Mouse (Mus musculus): ENCODE results near the gene Mob3b. TPM values are rescaled to one million over a fixed set of nuclear protein-coding genes. Genes with fewer than 3 reads are reported as not detected.
"Not testable (repeated sequence)": the region's sequence is repeated elsewhere in the genome, so short reads cannot be mapped to it uniquely, and the experiment has no call there.

Mob3b gene
- polyA plus RNA-seq, 1 experiment from 2014 or later, result 9.3 TPM

DNA sequence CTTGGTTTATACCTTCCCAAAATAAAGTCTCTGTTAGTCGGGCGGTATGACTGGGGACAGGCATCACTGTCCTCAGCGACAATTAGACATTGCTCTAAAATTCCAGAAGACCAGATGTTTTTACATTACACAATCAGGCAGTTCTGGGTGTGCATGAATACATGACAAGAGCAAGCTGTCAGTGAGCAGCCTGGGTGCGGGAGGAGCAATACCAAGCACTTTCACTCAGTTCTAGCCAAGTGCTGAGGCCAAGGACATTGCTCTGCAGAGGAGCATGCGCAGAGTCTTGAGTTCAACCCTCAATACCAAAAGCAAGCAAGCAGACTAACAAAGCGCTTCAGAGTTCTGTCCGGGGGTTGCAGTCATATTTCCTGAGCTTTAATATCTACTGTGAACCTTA, 249.2 kb downstream of the Mob3b start:
- no peak overlapping the region for H3K4me2 ChIP-seq (ENCODE audit: low read depth)
- H3K27ac ChIP-seq (ENCODE audit: low read depth, low read length), result no peak overlapping the region
- H3K27me3 ChIP-seq (ENCODE audit: control insufficient read depth, insufficient read depth, low read length), result no peaks in the 10 kb centered on the region
- no peak overlapping the region for H3K4me3 ChIP-seq (ENCODE audit: low read depth, low read length)
- ATAC-seq (ENCODE audit: insufficient read depth, low FRiP score, low TSS enrichment) (no peak), DNase-seq (ENCODE audit: low spot score) (no peak)
- 93% methylated on average over 7 of the region's 7 CpGs for WGBS
- no peaks in the 10 kb centered on the region for H3K36me3 ChIP-seq (ENCODE audit: control insufficient read depth, insufficient read depth, low read length)
- no peak overlapping the region for H3K9ac ChIP-seq (ENCODE audit: low read length)
- H3K9me3 ChIP-seq (ENCODE audit: control insufficient read depth, low read length), result no peaks in the 10 kb centered on the region
- no peaks in the 10 kb centered on the region for H3K4me1 ChIP-seq (ENCODE audit: control insufficient read depth, insufficient read depth, low read length)

DNA sequence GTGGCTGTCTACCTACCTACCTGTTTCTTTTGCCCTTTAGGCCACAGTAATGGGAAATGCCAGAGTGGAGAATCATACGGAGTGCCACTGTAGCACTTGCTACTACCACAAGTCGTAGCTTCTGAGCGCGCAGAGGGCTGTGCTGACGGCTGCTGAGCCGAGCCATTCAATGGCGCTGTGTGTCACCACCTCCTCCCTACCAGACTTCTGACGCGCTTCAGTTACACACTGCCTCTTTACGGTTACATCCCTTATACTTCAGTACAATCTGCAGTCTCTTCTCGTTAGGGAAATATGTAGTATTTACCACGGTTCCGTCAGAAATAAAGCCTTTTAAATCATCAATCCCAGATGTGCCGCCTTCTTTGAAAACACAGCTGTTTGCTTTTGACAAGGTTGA, 250.3 kb downstream of the Mob3b start:
- Histone ChIP-seq H3K4me3 (ENCODE audit: low read depth, low read length) (no peak overlapping the region), H3K27ac (ENCODE audit: low read depth, low read length) (no peak overlapping the region), H3K9ac (ENCODE audit: low read length) (no peak overlapping the region), H3K4me2 (ENCODE audit: low read depth) (no peak overlapping the region), H3K36me3 (ENCODE audit: control insufficient read depth, insufficient read depth, low read length) (no peaks in the 10 kb centered on the region), H3K4me1 (ENCODE audit: control insufficient read depth, insufficient read depth, low read length) (no peaks in the 10 kb centered on the region), H3K9me3 (ENCODE audit: control insufficient read depth, low read length) (no peaks in the 10 kb centered on the region), H3K27me3 (ENCODE audit: control insufficient read depth, insufficient read depth, low read length) (no peaks in the 10 kb centered on the region)
- DNase-seq (ENCODE audit: low spot score) (no peak), ATAC-seq (ENCODE audit: insufficient read depth, low FRiP score, low TSS enrichment) (no peak)
- 57% methylated on average over 14 of the region's 14 CpGs for WGBS

DNA sequence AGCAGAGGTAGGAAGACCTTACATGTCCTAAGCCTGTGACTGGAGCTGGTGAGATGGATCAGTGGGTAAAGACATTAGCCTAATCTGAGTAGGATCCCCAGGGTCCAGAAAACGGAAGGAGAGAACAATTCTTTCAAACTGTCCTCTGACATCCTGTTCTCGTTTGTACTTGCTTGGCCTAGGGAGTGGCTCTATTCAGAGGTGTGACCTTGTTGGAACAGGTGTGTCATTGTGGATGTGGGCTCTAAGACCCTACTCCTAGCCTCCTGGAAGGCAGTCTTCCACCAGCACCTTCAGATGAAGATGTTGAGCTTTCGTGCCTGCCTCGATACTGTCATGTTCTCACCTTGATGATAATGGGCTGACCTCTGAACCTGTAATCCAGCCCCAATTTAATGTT, 251.1 kb downstream of the Mob3b start:
- H3K36me3 ChIP-seq (ENCODE audit: control insufficient read depth, insufficient read depth, low read length), result no peaks in the 10 kb centered on the region
- no peak overlapping the region for H3K27ac ChIP-seq (ENCODE audit: low read depth, low read length)
- H3K27me3 ChIP-seq (ENCODE audit: control insufficient read depth, insufficient read depth, low read length), result no peaks in the 10 kb centered on the region
- no peaks in the 10 kb centered on the region for H3K9me3 ChIP-seq (ENCODE audit: control insufficient read depth, low read length)
- no peaks in the 10 kb centered on the region for H3K4me1 ChIP-seq (ENCODE audit: control insufficient read depth, insufficient read depth, low read length)
- no peak for ATAC-seq (ENCODE audit: insufficient read depth, low FRiP score, low TSS enrichment)
- DNase-seq (ENCODE audit: low spot score), result no peak
- H3K4me3 ChIP-seq (ENCODE audit: low read depth, low read length), result no peak overlapping the region
- no peak overlapping the region for H3K9ac ChIP-seq (ENCODE audit: low read length)
- 82% methylated on average over 4 of the region's 4 CpGs for WGBS
- no peak overlapping the region for H3K4me2 ChIP-seq (ENCODE audit: low read depth)

DNA sequence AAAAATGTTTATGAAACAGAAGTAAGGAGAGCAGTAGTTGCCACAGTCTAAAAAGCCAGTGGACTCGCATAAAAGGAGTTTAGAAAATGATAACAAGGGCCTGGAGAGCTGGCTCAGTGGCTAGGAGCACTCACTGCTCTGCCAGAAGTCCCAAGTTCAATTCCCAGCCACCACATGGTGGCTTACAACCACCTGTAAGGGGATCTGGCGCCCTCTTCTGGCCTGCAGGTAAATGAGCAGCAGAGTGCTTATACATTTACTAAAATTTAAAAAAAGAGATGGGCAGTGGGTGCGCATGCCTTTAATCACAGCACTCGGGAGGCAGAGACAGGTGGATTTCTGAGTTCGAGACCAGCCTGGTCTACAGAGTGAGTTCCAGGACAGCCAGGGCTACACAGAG, 251.9 kb downstream of the Mob3b start:
- Histone ChIP-seq H3K36me3 (ENCODE audit: control insufficient read depth, insufficient read depth, low read length) (no peaks in the 10 kb centered on the region), H3K27ac (ENCODE audit: low read depth, low read length) (no peak overlapping the region), H3K4me2 (ENCODE audit: low read depth) (no peak overlapping the region), H3K9ac (ENCODE audit: low read length) (no peak overlapping the region), H3K4me3 (ENCODE audit: low read depth, low read length) (no peak overlapping the region), H3K27me3 (ENCODE audit: control insufficient read depth, insufficient read depth, low read length) (no peaks in the 10 kb centered on the region), H3K4me1 (ENCODE audit: control insufficient read depth, insufficient read depth, low read length) (no peaks in the 10 kb centered on the region), H3K9me3 (ENCODE audit: control insufficient read depth, low read length) (no peaks in the 10 kb centered on the region)
- no peak for ATAC-seq (ENCODE audit: insufficient read depth, low FRiP score, low TSS enrichment)
- whole genome bisulfite sequencing, result 58% methylated on average over 5 of the region's 5 CpGs
- DNase-seq (ENCODE audit: low spot score), result no peak

DNA sequence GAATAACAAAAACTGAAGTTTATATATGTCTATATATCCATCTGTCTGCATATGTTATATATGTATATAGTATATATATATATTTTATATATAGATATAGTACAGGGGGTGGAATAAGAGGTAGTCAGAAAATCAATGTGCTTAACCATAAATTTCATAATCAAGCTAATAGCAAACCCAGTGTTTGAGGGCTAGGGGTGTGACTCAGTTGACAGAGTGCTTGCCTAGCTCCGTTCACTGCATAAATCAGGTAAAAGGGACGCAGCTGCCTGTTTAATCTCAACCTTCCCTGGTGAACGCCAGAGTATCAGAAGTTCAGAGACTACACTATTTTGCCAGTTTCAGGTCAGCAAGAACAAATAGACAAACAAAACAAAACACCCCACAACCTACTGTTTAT, 255.7 kb downstream of the Mob3b start:
- not testable (repeated sequence) for ATAC-seq (ENCODE audit: insufficient read depth, low FRiP score, low TSS enrichment); H3K4me3 ChIP-seq (ENCODE audit: low read depth, low read length); H3K4me1 ChIP-seq (ENCODE audit: control insufficient read depth, insufficient read depth, low read length); H3K4me2 ChIP-seq (ENCODE audit: low read depth); H3K27ac ChIP-seq (ENCODE audit: low read depth, low read length); H3K27me3 ChIP-seq (ENCODE audit: control insufficient read depth, insufficient read depth, low read length); DNase-seq (ENCODE audit: low spot score); H3K9ac ChIP-seq (ENCODE audit: low read length); H3K9me3 ChIP-seq (ENCODE audit: control insufficient read depth, low read length); H3K36me3 ChIP-seq (ENCODE audit: control insufficient read depth, insufficient read depth, low read length)
- 67% methylated on average over 3 of the region's 3 CpGs for WGBS

DNA sequence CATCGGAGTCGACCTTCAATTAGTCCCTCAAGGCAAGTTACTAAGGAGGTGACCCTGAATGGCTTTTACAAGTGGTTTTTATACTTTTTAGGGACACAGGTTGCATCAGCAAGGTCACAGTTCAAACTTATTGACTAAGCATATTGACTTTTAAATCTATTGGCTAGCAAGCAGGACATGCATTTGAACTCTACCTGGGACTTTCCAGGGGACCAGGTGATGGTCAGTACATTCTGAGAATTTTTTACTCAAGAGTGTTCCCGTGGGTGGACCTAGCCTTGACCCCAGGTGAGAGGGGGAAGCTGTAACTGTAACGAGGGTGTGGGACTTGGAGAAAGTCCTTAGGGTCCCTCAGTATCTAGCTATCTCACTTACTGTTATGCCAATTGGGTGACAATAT, 256.1 kb downstream of the Mob3b start:
- Histone ChIP-seq H3K27me3 (ENCODE audit: control insufficient read depth, insufficient read depth, low read length) (no peaks in the 10 kb centered on the region), H3K27ac (ENCODE audit: low read depth, low read length) (no peak overlapping the region), H3K4me3 (ENCODE audit: low read depth, low read length) (no peak overlapping the region), H3K36me3 (ENCODE audit: control insufficient read depth, insufficient read depth, low read length) (no peaks in the 10 kb centered on the region), H3K9ac (ENCODE audit: low read length) (no peak overlapping the region), H3K4me2 (ENCODE audit: low read depth) (no peak overlapping the region), H3K9me3 (ENCODE audit: control insufficient read depth, low read length) (no peaks in the 10 kb centered on the region), H3K4me1 (ENCODE audit: control insufficient read depth, insufficient read depth, low read length) (no peaks in the 10 kb centered on the region)
- DNase-seq (ENCODE audit: low spot score) (no peak), ATAC-seq (ENCODE audit: insufficient read depth, low FRiP score, low TSS enrichment) (no peak)
- 82% methylated on average over 4 of the region's 4 CpGs for WGBS

DNA sequence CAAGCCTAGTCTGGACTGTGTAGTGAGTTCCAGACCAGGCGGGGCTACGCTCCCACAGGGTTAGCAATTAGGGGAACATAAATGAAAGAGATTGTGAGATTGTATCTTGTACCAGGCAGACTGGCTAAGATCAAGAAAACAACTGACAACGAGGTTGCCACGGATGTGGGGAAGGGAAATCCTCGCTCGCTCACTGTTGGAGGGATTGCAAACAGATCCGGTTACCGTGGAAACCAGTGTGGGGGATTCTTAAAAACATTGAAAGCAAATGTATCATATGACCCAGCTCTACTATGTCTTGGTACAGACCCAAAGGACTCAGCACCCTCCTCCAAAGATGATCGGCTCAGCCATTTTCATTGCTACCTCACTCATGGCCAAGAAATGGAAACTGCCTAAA, 257.1 kb downstream of the Mob3b start:
- H3K4me2 ChIP-seq (ENCODE audit: low read depth), result no peak overlapping the region
- no peaks in the 10 kb centered on the region for H3K27me3 ChIP-seq (ENCODE audit: control insufficient read depth, insufficient read depth, low read length)
- 74% methylated on average over 9 of the region's 9 CpGs for WGBS
- no peak for ATAC-seq (ENCODE audit: insufficient read depth, low FRiP score, low TSS enrichment)
- peak; percentile 19 for DNase-seq (ENCODE audit: low spot score)
- H3K36me3 ChIP-seq (ENCODE audit: control insufficient read depth, insufficient read depth, low read length), result no peaks in the 10 kb centered on the region
- no peaks in the 10 kb centered on the region for H3K4me1 ChIP-seq (ENCODE audit: control insufficient read depth, insufficient read depth, low read length)
- H3K4me3 ChIP-seq (ENCODE audit: low read depth, low read length), result no peak overlapping the region
- H3K9ac ChIP-seq (ENCODE audit: low read length), result no peak overlapping the region
- H3K27ac ChIP-seq (ENCODE audit: low read depth, low read length), result no peak overlapping the region
- no peaks in the 10 kb centered on the region for H3K9me3 ChIP-seq (ENCODE audit: control insufficient read depth, low read length)

DNA sequence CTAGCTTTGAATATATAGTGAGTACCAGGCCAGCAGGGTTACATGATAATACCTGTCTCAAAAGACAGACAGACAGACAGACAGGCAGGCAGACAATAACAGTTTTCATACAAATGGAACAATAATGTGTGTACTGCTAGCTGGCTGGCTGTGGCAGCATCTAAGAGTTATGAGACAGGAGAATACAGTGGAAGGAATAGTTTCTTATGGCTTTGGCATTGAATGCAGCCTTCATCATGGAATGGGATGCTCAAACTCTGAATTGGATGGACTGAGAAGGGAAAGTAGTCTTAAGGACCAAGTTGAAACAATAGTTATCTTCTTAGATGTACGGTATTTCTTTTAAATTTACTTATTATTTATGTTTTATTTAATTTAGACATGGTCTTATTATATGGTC, 258.0 kb downstream of the Mob3b start:
- Histone ChIP-seq H3K27ac (ENCODE audit: low read depth, low read length) (no peak overlapping the region), H3K27me3 (ENCODE audit: control insufficient read depth, insufficient read depth, low read length) (no peaks in the 10 kb centered on the region), H3K36me3 (ENCODE audit: control insufficient read depth, insufficient read depth, low read length) (no peaks in the 10 kb centered on the region), H3K4me3 (ENCODE audit: low read depth, low read length) (no peak overlapping the region), H3K9me3 (ENCODE audit: control insufficient read depth, low read length) (no peaks in the 10 kb centered on the region), H3K9ac (ENCODE audit: low read length) (no peak overlapping the region), H3K4me1 (ENCODE audit: control insufficient read depth, insufficient read depth, low read length) (no peaks in the 10 kb centered on the region), H3K4me2 (ENCODE audit: low read depth) (no peak overlapping the region)
- 91% methylated on average over 1 of the region's 1 CpGs for WGBS
- DNase-seq (ENCODE audit: low spot score), result no peak
- no peak for ATAC-seq (ENCODE audit: insufficient read depth, low FRiP score, low TSS enrichment)

Measured in neural tube, embryonic 11.5 days (tissue).